Comparison of ENCODE assay signal across 24 mouse cellular contexts in the genomic region with DNA sequence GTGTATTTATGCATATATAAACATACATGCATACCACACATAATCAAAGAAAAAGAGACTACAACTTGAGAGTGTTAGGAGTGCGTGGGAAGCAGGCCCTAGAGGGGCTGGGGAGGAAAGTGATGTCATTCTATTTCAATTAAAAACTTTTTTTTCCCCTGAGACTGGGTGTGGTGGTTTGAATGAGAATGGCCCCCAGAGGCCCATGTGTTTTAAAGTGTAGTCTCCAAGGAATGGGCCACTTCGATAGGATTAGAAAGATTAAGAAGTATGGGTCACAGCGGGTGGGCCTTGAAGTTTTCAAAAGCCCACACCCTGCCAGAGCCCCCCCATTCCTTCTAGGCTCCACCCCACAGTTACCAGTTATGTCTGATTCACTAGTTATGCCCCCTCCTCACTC. TPM values are rescaled to one million over a fixed set of nuclear protein-coding genes. Genes with fewer than 3 reads are reported as not detected.
DNase-seq lines count a peak whose midpoint lies in the region; ATAC-seq and TF ChIP-seq lines count a peak whose summit lies in the region.
"Had no signal": no experiment of that assay in that cellular context is flagged by ENCODE, and none has a peak within 500 bp of the region (broad histone marks: within the 10 kb centered on the region; RNA-seq: fewer than 3 reads in every experiment).

No protein-coding gene starts in this region.

- no peak overlapping the region for H3K27ac ChIP-seq in embryonic facial prominence, embryonic 14.5 days (replicated peaks; ENCODE audit: low read depth, low read length)
- H3K27ac ChIP-seq in embryonic facial prominence, embryonic 10.5 days (replicated peaks), result no peak overlapping the region
- no peak overlapping the region for H3K27ac ChIP-seq in forebrain, embryonic 11.5 days (ENCODE audit: low read depth, low read length)
- H3K27ac ChIP-seq in forebrain, embryonic 14.5 days (ENCODE audit: low read depth, low read length), result no peak overlapping the region
- H3K27ac ChIP-seq in midbrain, embryonic 10.5 days (replicated peaks), result 0 out of 2 replicates have a peak overlapping the region, but pooled peaks have one; percentile 0
- no peak overlapping the region for H3K27ac ChIP-seq in midbrain, embryonic 16.5 days (ENCODE audit: low read length)
- H3K27ac ChIP-seq in midbrain, embryonic 12.5 days (replicated peaks), result no peak overlapping the region
- H3K27ac ChIP-seq in midbrain, postnatal 0 days (ENCODE audit: low read depth, low read length), result no peak overlapping the region
- H3K27ac ChIP-seq: embryonic facial prominence, embryonic 13.5 days had no signal

- H3K9me3 ChIP-seq in embryonic facial prominence, embryonic 14.5 days (ENCODE audit: control insufficient read depth, low read length), result peaks cover 6% of the 10 kb centered on the region
- no peaks in the 10 kb centered on the region for H3K9me3 ChIP-seq in embryonic facial prominence, embryonic 10.5 days
- H3K9me3 ChIP-seq in forebrain, embryonic 11.5 days (ENCODE audit: control insufficient read depth, low read length), result no peaks in the 10 kb centered on the region
- H3K9me3 ChIP-seq in forebrain, embryonic 14.5 days (replicated peaks; ENCODE audit: control insufficient read depth, low read length), result no peaks in the 10 kb centered on the region
- no peaks in the 10 kb centered on the region for H3K9me3 ChIP-seq in midbrain, embryonic 10.5 days (replicated peaks)
- no peaks in the 10 kb centered on the region for H3K9me3 ChIP-seq in midbrain, embryonic 16.5 days (replicated peaks; ENCODE audit: control insufficient read depth, low read length, poor library complexity, severe bottlenecking)
- no peaks in the 10 kb centered on the region for H3K9me3 ChIP-seq in midbrain, embryonic 12.5 days
- no peaks in the 10 kb centered on the region for H3K9me3 ChIP-seq in midbrain, postnatal 0 days (ENCODE audit: low read length)
- H3K9me3 ChIP-seq: G1E had no signal

- WGBS in embryonic facial prominence, embryonic 14.5 days, result 49% methylated on average over 3 of the region's 3 CpGs
- 57% methylated on average over 3 of the region's 3 CpGs for WGBS in embryonic facial prominence, embryonic 10.5 days
- WGBS in forebrain, embryonic 11.5 days, result 29% methylated on average over 3 of the region's 3 CpGs
- WGBS in forebrain, embryonic 14.5 days, result 14% methylated on average over 3 of the region's 3 CpGs
- 33% methylated on average over 3 of the region's 3 CpGs for WGBS in midbrain, embryonic 10.5 days
- 32% methylated on average over 3 of the region's 3 CpGs for WGBS in midbrain, embryonic 16.5 days
- WGBS in midbrain, embryonic 12.5 days, result 26% methylated on average over 3 of the region's 3 CpGs
- WGBS in midbrain, postnatal 0 days, result 36% methylated on average over 3 of the region's 3 CpGs

- no peak; the same call in 1 of the 2 replicates for ATAC-seq in embryonic facial prominence, embryonic 14.5 days (ENCODE audit: low read depth)
- ATAC-seq in forebrain, embryonic 11.5 days (replicated peaks; ENCODE audit: low FRiP score), result peak; percentile 64
- ATAC-seq in forebrain, embryonic 14.5 days, result no peak
- ATAC-seq in midbrain, embryonic 16.5 days, result no peak
- ATAC-seq in midbrain, embryonic 12.5 days (ENCODE audit: low FRiP score, low read depth), result peak; percentile 51
- ATAC-seq in midbrain, postnatal 0 days (ENCODE audit: low FRiP score), result no peak
- ATAC-seq: activated CD4-positive, CD25-positive, alpha-beta regulatory T cell, adult 4 months; CD4-positive, CD25-positive, alpha-beta regulatory T cell, adult 4 months; forebrain, embryonic 16.5 days; Patski had no signal

- H3K4me3 ChIP-seq in embryonic facial prominence, embryonic 14.5 days (ENCODE audit: low read depth, low read length), result no peak overlapping the region
- H3K4me3 ChIP-seq in embryonic facial prominence, embryonic 10.5 days, result no peak overlapping the region
- H3K4me3 ChIP-seq in forebrain, embryonic 11.5 days (ENCODE audit: low read depth, low read length), result no peak overlapping the region
- H3K4me3 ChIP-seq in forebrain, embryonic 14.5 days (ENCODE audit: low read depth, low read length), result no peak overlapping the region
- H3K4me3 ChIP-seq in midbrain, embryonic 10.5 days, result no peak overlapping the region
- H3K4me3 ChIP-seq in midbrain, embryonic 16.5 days (ENCODE audit: low read depth, low read length), result no peak overlapping the region
- H3K4me3 ChIP-seq in midbrain, embryonic 12.5 days, result no peak overlapping the region
- no peak overlapping the region for H3K4me3 ChIP-seq in midbrain, postnatal 0 days (ENCODE audit: low read depth, low read length)
- H3K4me3 ChIP-seq: embryonic facial prominence, embryonic 13.5 days had no signal

- H3K4me2 ChIP-seq in embryonic facial prominence, embryonic 14.5 days (ENCODE audit: low read depth, low read length), result no peak overlapping the region
- H3K4me2 ChIP-seq in forebrain, embryonic 11.5 days (ENCODE audit: low read depth, low read length, severe bottlenecking), result no peak overlapping the region
- no peak overlapping the region for H3K4me2 ChIP-seq in forebrain, embryonic 14.5 days (ENCODE audit: low read length)
- no peak overlapping the region for H3K4me2 ChIP-seq in midbrain, embryonic 16.5 days (ENCODE audit: low read length)
- H3K4me2 ChIP-seq in midbrain, embryonic 12.5 days (replicated peaks), result no peak overlapping the region
- H3K4me2 ChIP-seq in midbrain, postnatal 0 days (ENCODE audit: low read depth, low read length, poor library complexity, severe bottlenecking), result no peak overlapping the region
- H3K4me2 ChIP-seq: embryonic facial prominence, embryonic 13.5 days had no signal

- H3K4me1 ChIP-seq in embryonic facial prominence, embryonic 14.5 days (ENCODE audit: control insufficient read depth, insufficient read depth, low read length), result no peaks in the 10 kb centered on the region
- H3K4me1 ChIP-seq in embryonic facial prominence, embryonic 10.5 days, result peaks cover 9% of the 10 kb centered on the region
- peaks cover 2% of the 10 kb centered on the region; the same call in 1 of the 2 replicates for H3K4me1 ChIP-seq in forebrain, embryonic 11.5 days (replicated peaks; ENCODE audit: control insufficient read depth, insufficient read depth, low read length)
- H3K4me1 ChIP-seq in forebrain, embryonic 14.5 days (ENCODE audit: control insufficient read depth, insufficient read depth, low read length), result peaks cover 5% of the 10 kb centered on the region
- peaks cover 24% of the 10 kb centered on the region for H3K4me1 ChIP-seq in midbrain, embryonic 10.5 days
- H3K4me1 ChIP-seq in midbrain, embryonic 16.5 days (ENCODE audit: control insufficient read depth, insufficient read depth, low read length), result peaks cover 7% of the 10 kb centered on the region; the same call in 1 of the 2 replicates
- peaks cover 8% of the 10 kb centered on the region for H3K4me1 ChIP-seq in midbrain, embryonic 12.5 days
- peaks cover 8% of the 10 kb centered on the region; the same call in 1 of the 2 replicates for H3K4me1 ChIP-seq in midbrain, postnatal 0 days (ENCODE audit: insufficient read depth, low read length)

- TF ChIP-seq CTCF in midbrain, postnatal 0 days (IDR thresholded peaks at IDR 0.05), result no peak

- peaks cover 7% of the 10 kb centered on the region; the same call in 1 of the 2 replicates for H3K27me3 ChIP-seq in embryonic facial prominence, embryonic 14.5 days (replicated peaks; ENCODE audit: control insufficient read depth, insufficient read depth, low read length)
- H3K27me3 ChIP-seq in embryonic facial prominence, embryonic 10.5 days (replicated peaks; ENCODE audit: low read depth, poor library complexity, severe bottlenecking), result peaks cover 36% of the 10 kb centered on the region
- H3K27me3 ChIP-seq in forebrain, embryonic 11.5 days (ENCODE audit: control insufficient read depth, insufficient read depth, low read length), result peaks cover 3% of the 10 kb centered on the region; the same call in 1 of the 2 replicates
- no peaks in the 10 kb centered on the region for H3K27me3 ChIP-seq in forebrain, embryonic 14.5 days (replicated peaks; ENCODE audit: control insufficient read depth, insufficient read depth, low read length)
- H3K27me3 ChIP-seq in midbrain, embryonic 10.5 days (ENCODE audit: low read depth, poor library complexity, severe bottlenecking), result peaks cover 27% of the 10 kb centered on the region
- H3K27me3 ChIP-seq in midbrain, embryonic 16.5 days (ENCODE audit: control insufficient read depth, insufficient read depth, low read depth, low read length), result no peaks in the 10 kb centered on the region
- peaks cover 22% of the 10 kb centered on the region; the same call in 1 of the 2 replicates for H3K27me3 ChIP-seq in midbrain, embryonic 12.5 days
- H3K27me3 ChIP-seq in midbrain, postnatal 0 days (ENCODE audit: insufficient read depth, low read length), result no peaks in the 10 kb centered on the region
- H3K27me3 ChIP-seq: CH12.LX, Patski had no signal

- H3K36me3 ChIP-seq in embryonic facial prominence, embryonic 14.5 days (ENCODE audit: control insufficient read depth, insufficient read depth, low read length), result no peaks in the 10 kb centered on the region
- H3K36me3 ChIP-seq in embryonic facial prominence, embryonic 10.5 days (replicated peaks), result no peaks in the 10 kb centered on the region
- H3K36me3 ChIP-seq in forebrain, embryonic 11.5 days (ENCODE audit: control insufficient read depth, insufficient read depth, low read length), result no peaks in the 10 kb centered on the region
- no peaks in the 10 kb centered on the region for H3K36me3 ChIP-seq in forebrain, embryonic 14.5 days (ENCODE audit: control insufficient read depth, insufficient read depth, low read length)
- H3K36me3 ChIP-seq in midbrain, embryonic 10.5 days, result no peaks in the 10 kb centered on the region
- H3K36me3 ChIP-seq in midbrain, embryonic 16.5 days (ENCODE audit: control insufficient read depth, insufficient read depth, low read length), result no peaks in the 10 kb centered on the region
- no peaks in the 10 kb centered on the region for H3K36me3 ChIP-seq in midbrain, embryonic 12.5 days
- no peaks in the 10 kb centered on the region for H3K36me3 ChIP-seq in midbrain, postnatal 0 days (ENCODE audit: insufficient read depth, low read length)
- H3K36me3 ChIP-seq: embryonic facial prominence, embryonic 13.5 days; G1E had no signal

- peak; percentile 9 for DNase-seq in embryonic facial prominence, embryonic 14.5 days (ENCODE audit: low spot score)
- no peak for DNase-seq in embryonic facial prominence, embryonic 10.5 days (ENCODE audit: low spot score)
- no peak for DNase-seq in forebrain, embryonic 11.5 days (ENCODE audit: low spot score)
- no peak for DNase-seq in forebrain, embryonic 14.5 days (ENCODE audit: low spot score)
- no peak for DNase-seq in midbrain, embryonic 10.5 days (ENCODE audit: low spot score)
- no peak for DNase-seq in midbrain, postnatal 0 days (ENCODE audit: low spot score)
- DNase-seq: adrenal gland, adult 8-10 months; adrenal gland, postnatal 14 days; adrenal gland, postnatal 36 days; B cell, adult 2 months; cerebellum, adult 11-12 months; cerebellum, adult 2 months; cerebellum, adult 9-10 months; cerebellum, postnatal 10 days; cerebellum, postnatal 25 days had no signal

- H3K9ac ChIP-seq in embryonic facial prominence, embryonic 14.5 days (ENCODE audit: low read depth, low read length), result no peak overlapping the region
- H3K9ac ChIP-seq in forebrain, embryonic 11.5 days (ENCODE audit: low read length), result no peak overlapping the region
- no peak overlapping the region for H3K9ac ChIP-seq in forebrain, embryonic 14.5 days (ENCODE audit: low read length)
- no peak overlapping the region for H3K9ac ChIP-seq in midbrain, embryonic 16.5 days (ENCODE audit: low read depth, low read length)
- H3K9ac ChIP-seq in midbrain, embryonic 12.5 days (replicated peaks), result no peak overlapping the region
- no peak overlapping the region for H3K9ac ChIP-seq in midbrain, postnatal 0 days (replicated peaks; ENCODE audit: low read length, poor library complexity, severe bottlenecking)
- H3K9ac ChIP-seq: embryonic facial prominence, embryonic 13.5 days had no signal

RNA-seq across cellular contexts. Expression of a gene that starts 26.8 kb away (rescaled TPM):
- polyA plus RNA-seq in embryonic facial prominence, embryonic 14.5 days (2014; fragmentation: Nextera tagmentation; extraction: Ambion mirVana), result 4.4 and 5.2 TPM in 2 replicates
- 2.5 and 2.8 TPM in 2 replicates for polyA plus RNA-seq in embryonic facial prominence, embryonic 10.5 days (2016; fragmentation: Nextera tagmentation; extraction: Ambion mirVana)
- 2.7 and 4.5 TPM in 2 replicates for polyA plus RNA-seq in forebrain, embryonic 11.5 days (2014; fragmentation: Nextera tagmentation; extraction: Ambion mirVana)
- polyA plus RNA-seq in forebrain, embryonic 14.5 days (2014; fragmentation: Nextera tagmentation; extraction: Ambion mirVana), result 0.61 and 0.95 TPM in 2 replicates
- 3.3 and 3.5 TPM in 2 replicates for polyA plus RNA-seq in midbrain, embryonic 10.5 days (2016; fragmentation: Nextera tagmentation; extraction: Ambion mirVana)
- polyA plus RNA-seq in midbrain, embryonic 16.5 days (2015; fragmentation: Nextera tagmentation; extraction: Ambion mirVana), result 0.12 and 0.20 TPM in 2 replicates
- 1.8 and 1.9 TPM in 2 replicates for polyA plus RNA-seq in midbrain, embryonic 12.5 days (2016; fragmentation: Nextera tagmentation; extraction: Ambion mirVana)
- total RNA-seq in midbrain, postnatal 0 days (2014; rRNA removed), result not detected in 2 replicates
- polyA plus RNA-seq in midbrain, postnatal 0 days (2015; fragmentation: Nextera tagmentation; extraction: Ambion mirVana), result 0.21 and 0.49 TPM in 2 replicates
- total RNA-seq: G1E had no signal
- polyA plus RNA-seq: G1E had no signal

RNA-seq across cellular contexts. Expression of a gene that starts 27.3 kb away (rescaled TPM):
- polyA plus RNA-seq in embryonic facial prominence, embryonic 14.5 days (2014; fragmentation: Nextera tagmentation; extraction: Ambion mirVana), result 90.0 and 90.8 TPM in 2 replicates
- 113 and 117 TPM in 2 replicates for polyA plus RNA-seq in embryonic facial prominence, embryonic 10.5 days (2016; fragmentation: Nextera tagmentation; extraction: Ambion mirVana)
- 105 and 107 TPM in 2 replicates for polyA plus RNA-seq in forebrain, embryonic 11.5 days (2014; fragmentation: Nextera tagmentation; extraction: Ambion mirVana)
- polyA plus RNA-seq in forebrain, embryonic 14.5 days (2014; fragmentation: Nextera tagmentation; extraction: Ambion mirVana), result 79.8 and 87.1 TPM in 2 replicates
- polyA plus RNA-seq in midbrain, embryonic 10.5 days (2016; fragmentation: Nextera tagmentation; extraction: Ambion mirVana), result 105 and 108 TPM in 2 replicates
- 75.1 and 78.2 TPM in 2 replicates for polyA plus RNA-seq in midbrain, embryonic 16.5 days (2015; fragmentation: Nextera tagmentation; extraction: Ambion mirVana)
- 86.1 and 90.3 TPM in 2 replicates for polyA plus RNA-seq in midbrain, embryonic 12.5 days (2016; fragmentation: Nextera tagmentation; extraction: Ambion mirVana)
- total RNA-seq in midbrain, postnatal 0 days (2014; rRNA removed), result 27.5 and 43.5 TPM in 2 replicates
- 58.1 and 58.4 TPM in 2 replicates for polyA plus RNA-seq in midbrain, postnatal 0 days (2015; fragmentation: Nextera tagmentation; extraction: Ambion mirVana)

RNA-seq across cellular contexts. Expression of a gene that starts 57.2 kb away (rescaled TPM):
- polyA plus RNA-seq in embryonic facial prominence, embryonic 14.5 days (2014; fragmentation: Nextera tagmentation; extraction: Ambion mirVana), result 5.4 and 5.5 TPM in 2 replicates
- 2.6 and 2.7 TPM in 2 replicates for polyA plus RNA-seq in embryonic facial prominence, embryonic 10.5 days (2016; fragmentation: Nextera tagmentation; extraction: Ambion mirVana)
- 3.0 and 3.1 TPM in 2 replicates for polyA plus RNA-seq in forebrain, embryonic 11.5 days (2014; fragmentation: Nextera tagmentation; extraction: Ambion mirVana)
- polyA plus RNA-seq in forebrain, embryonic 14.5 days (2014; fragmentation: Nextera tagmentation; extraction: Ambion mirVana), result 3.5 and 4.8 TPM in 2 replicates
- 2.5 and 2.8 TPM in 2 replicates for polyA plus RNA-seq in midbrain, embryonic 10.5 days (2016; fragmentation: Nextera tagmentation; extraction: Ambion mirVana)
- 4.2 and 5.5 TPM in 2 replicates for polyA plus RNA-seq in midbrain, embryonic 16.5 days (2015; fragmentation: Nextera tagmentation; extraction: Ambion mirVana)
- polyA plus RNA-seq in midbrain, embryonic 12.5 days (2016; fragmentation: Nextera tagmentation; extraction: Ambion mirVana), result 3.6 and 3.9 TPM in 2 replicates
- 5.8 and 6.1 TPM in 2 replicates for total RNA-seq in midbrain, postnatal 0 days (2014; rRNA removed)
- polyA plus RNA-seq in midbrain, postnatal 0 days (2015; fragmentation: Nextera tagmentation; extraction: Ambion mirVana), result 4.3 and 5.1 TPM in 2 replicates

Comparison
In these comparisons a context has a peak if more than half of its experiments do, and no peak if none do; other contexts are left out.
1. ATAC-seq: peak in forebrain, embryonic 11.5 days (single experiment) and midbrain, embryonic 12.5 days (single experiment); none in embryonic facial prominence, embryonic 14.5 days (single experiment), forebrain, embryonic 14.5 days (single experiment), midbrain, embryonic 16.5 days (single experiment) and midbrain, postnatal 0 days (single experiment).